In the genomic region with DNA sequence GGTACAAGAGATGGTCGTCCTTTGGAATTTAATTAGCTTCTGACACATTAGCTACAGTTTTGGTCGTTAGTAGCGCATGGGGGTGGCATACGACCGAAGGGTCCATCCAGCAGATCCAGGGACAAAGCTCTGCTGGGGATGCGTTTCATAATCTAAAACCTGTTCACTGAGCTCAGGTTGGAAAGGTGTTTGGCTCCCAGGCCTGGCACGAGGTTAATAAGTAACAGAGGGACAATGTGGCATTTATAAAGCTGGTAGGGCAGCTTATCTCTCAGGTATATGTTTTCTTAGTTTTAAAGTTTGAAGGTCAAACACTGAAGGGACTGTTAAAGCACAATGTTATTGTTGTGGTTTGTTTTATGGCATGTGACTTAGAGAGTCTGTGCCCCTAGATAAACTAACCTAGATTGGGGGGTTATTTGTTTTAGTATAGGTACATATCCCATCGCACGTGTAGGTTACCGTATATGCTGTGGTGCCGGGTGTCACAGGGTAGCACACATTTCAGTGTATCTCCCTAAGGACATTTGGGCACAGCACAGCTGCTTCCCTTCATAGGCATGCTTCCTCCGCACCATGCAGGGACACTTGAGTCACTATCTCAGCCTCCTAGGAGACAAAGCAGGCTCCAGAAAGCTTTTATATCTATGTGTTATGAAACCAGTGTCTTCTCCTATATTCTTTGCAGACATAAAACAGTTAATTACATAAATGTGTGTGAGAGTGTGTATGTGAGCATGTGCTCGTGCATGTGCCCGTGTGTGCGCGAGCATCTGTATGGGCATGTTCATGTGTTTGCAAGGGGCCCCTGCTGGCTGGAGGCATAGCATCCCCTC, we compare ENCODE assay signal across 13 mouse cellular contexts. TPM values are rescaled to one million over a fixed set of nuclear protein-coding genes. Genes with fewer than 3 reads are reported as not detected.
DNase-seq lines count a peak whose midpoint lies in the region; ATAC-seq and TF ChIP-seq lines count a peak whose summit lies in the region.
"Had no signal": no experiment of that assay in that cellular context is flagged by ENCODE, and none has a peak within 500 bp of the region (broad histone marks: within the 10 kb centered on the region; RNA-seq: fewer than 3 reads in every experiment).

No protein-coding gene starts in this region.

- H3K4me3 ChIP-seq in layer of hippocampus, adult 2 months = peak overlapping the region; percentile 86
- H3K4me3 ChIP-seq in cortical plate, adult 2 months (ENCODE audit: insufficient read depth, low read length) = peak overlapping the region; percentile 16; the same call in 1 of the 2 replicates
- H3K4me3 ChIP-seq in kidney, embryonic 14.5 days (ENCODE audit: low read length) = no peak overlapping the region
- H3K4me3 ChIP-seq in liver, embryonic 16.5 days (ENCODE audit: low read depth, low read length) = peak overlapping the region; percentile 94
- H3K4me3 ChIP-seq in forebrain, postnatal 0 days (ENCODE audit: low read depth, low read length) = no peak overlapping the region
- no peak overlapping the region for H3K4me3 ChIP-seq in heart, adult 2 months
- H3K4me3 ChIP-seq: gastrocnemius, adult 2 months had no signal

- peak in 1 of 2 experiments; percentile 41 for DNase-seq in layer of hippocampus, adult 2 months (ENCODE audit: low spot score in 2 of 2)
- no peak for DNase-seq in layer of hippocampus, postnatal 14 days (ENCODE audit: low spot score in 2 of 2)
- no peak for DNase-seq in spleen, adult 18-20 months
- no peak for DNase-seq in forebrain, postnatal 0 days
- no peak for DNase-seq in heart, adult 2 months
- DNase-seq: cerebellum, postnatal 36 days; gastrocnemius, adult 2 months; thymus, adult 2 months had no signal

- H3K4me1 ChIP-seq in cortical plate, adult 2 months (ENCODE audit: control insufficient read depth, insufficient read depth, low read length) = peaks cover 6% of the 10 kb centered on the region
- H3K4me1 ChIP-seq in kidney, embryonic 14.5 days (ENCODE audit: control insufficient read depth, insufficient read depth, low read length) = peaks cover 6% of the 10 kb centered on the region; the same call in 1 of the 2 replicates
- H3K4me1 ChIP-seq in liver, embryonic 16.5 days (ENCODE audit: control insufficient read depth, low read depth, low read length) = peaks cover 40% of the 10 kb centered on the region
- H3K4me1 ChIP-seq in forebrain, postnatal 0 days (ENCODE audit: insufficient read depth) = peaks cover 13% of the 10 kb centered on the region
- peaks cover 2% of the 10 kb centered on the region for H3K4me1 ChIP-seq in heart, adult 2 months (ENCODE audit: control insufficient read depth, insufficient read depth, low read length)

- intact Hi-C loops in heart, adult 2 months (cut with DNase I) = no loop called here

- no peaks in the 10 kb centered on the region for H3K36me3 ChIP-seq in kidney, embryonic 14.5 days (ENCODE audit: control insufficient read depth, insufficient read depth, low read length)
- H3K36me3 ChIP-seq in liver, embryonic 16.5 days (ENCODE audit: control insufficient read depth, insufficient read depth) = no peaks in the 10 kb centered on the region
- no peaks in the 10 kb centered on the region for H3K36me3 ChIP-seq in forebrain, postnatal 0 days (ENCODE audit: insufficient read depth)
- no peaks in the 10 kb centered on the region for H3K36me3 ChIP-seq in heart, adult 2 months (ENCODE audit: control insufficient read depth, insufficient read depth, low read length)

- H3K79me2 ChIP-seq in heart, adult 2 months (replicated peaks; ENCODE audit: control insufficient read depth, insufficient read depth, low read length) = no peaks in the 10 kb centered on the region

- H3K27me3 ChIP-seq in kidney, embryonic 14.5 days (ENCODE audit: control insufficient read depth, insufficient read depth, low read length) = no peaks in the 10 kb centered on the region
- no peaks in the 10 kb centered on the region for H3K27me3 ChIP-seq in liver, embryonic 16.5 days (ENCODE audit: control insufficient read depth, insufficient read depth, low read depth, low read length)
- H3K27me3 ChIP-seq in forebrain, postnatal 0 days (ENCODE audit: insufficient read depth, low read length) = no peaks in the 10 kb centered on the region
- no peaks in the 10 kb centered on the region for H3K27me3 ChIP-seq in heart, adult 2 months (ENCODE audit: control insufficient read depth, insufficient read depth, low read length)

- no peak overlapping the region for H3K9ac ChIP-seq in kidney, embryonic 14.5 days (ENCODE audit: low read depth, low read length)
- peak overlapping the region; percentile 97 for H3K9ac ChIP-seq in liver, embryonic 16.5 days (ENCODE audit: low read depth, low read length)
- no peak overlapping the region for H3K9ac ChIP-seq in forebrain, postnatal 0 days
- H3K9ac ChIP-seq in heart, adult 2 months (ENCODE audit: low read depth, low read length) = no peak overlapping the region

- H3K9me3 ChIP-seq in kidney, embryonic 14.5 days (ENCODE audit: control insufficient read depth, low read length) = no peaks in the 10 kb centered on the region
- no peaks in the 10 kb centered on the region for H3K9me3 ChIP-seq in liver, embryonic 16.5 days (replicated peaks; ENCODE audit: control insufficient read depth, low read length)
- no peaks in the 10 kb centered on the region for H3K9me3 ChIP-seq in forebrain, postnatal 0 days (ENCODE audit: low read length)

- no peak for TF ChIP-seq POLR2A in cortical plate, adult 2 months (IDR thresholded peaks at IDR 0.05; ENCODE audit: extremely low read depth, insufficient read depth, low read length)
- no peak for TF ChIP-seq POLR2A in heart, adult 2 months (IDR thresholded peaks at IDR 0.05; ENCODE audit: insufficient read depth, low read depth, low read length)

- H3K27ac ChIP-seq in layer of hippocampus, adult 2 months = peak overlapping the region; percentile 96
- peak overlapping the region; percentile 53 for H3K27ac ChIP-seq in cortical plate, adult 2 months (ENCODE audit: insufficient read depth, low read length)
- H3K27ac ChIP-seq in kidney, embryonic 14.5 days (ENCODE audit: low read depth, low read length) = peak overlapping the region; percentile 44; the same call in 1 of the 2 replicates
- H3K27ac ChIP-seq in liver, embryonic 16.5 days (ENCODE audit: low read length) = peak overlapping the region; percentile 99
- H3K27ac ChIP-seq in forebrain, postnatal 0 days (ENCODE audit: low read depth, low read length) = no peak overlapping the region
- no peak overlapping the region for H3K27ac ChIP-seq in heart, adult 2 months
- H3K27ac ChIP-seq: gastrocnemius, adult 2 months had no signal

- no peak overlapping the region; the same call in 1 of the 2 replicates for H3K4me2 ChIP-seq in kidney, embryonic 14.5 days (replicated peaks; ENCODE audit: low read depth, low read length)
- H3K4me2 ChIP-seq in liver, embryonic 16.5 days (ENCODE audit: low read depth, low read length) = peak overlapping the region; percentile 78
- H3K4me2 ChIP-seq in forebrain, postnatal 0 days (ENCODE audit: low read depth) = no peak overlapping the region

- no peak for ATAC-seq in kidney, embryonic 14.5 days (ENCODE audit: low FRiP score, low TSS enrichment)
- no peak for ATAC-seq in liver, embryonic 16.5 days (ENCODE audit: low read depth)
- ATAC-seq in forebrain, postnatal 0 days = no peak

- no peak for TF ChIP-seq EP300 in heart, adult 2 months (IDR thresholded peaks at IDR 0.05; ENCODE audit: insufficient read depth, low read depth, low read length)

- no peak; the same call in 1 of the 2 replicates for TF ChIP-seq CTCF in layer of hippocampus, adult 2 months (conservative IDR thresholded peaks at IDR 0.05)
- TF ChIP-seq CTCF in cortical plate, adult 2 months (IDR thresholded peaks at IDR 0.05; ENCODE audit: extremely low read depth, insufficient read depth, low read length) = no peak
- no peak for TF ChIP-seq CTCF in forebrain, postnatal 0 days (IDR thresholded peaks at IDR 0.05; ENCODE audit: low read depth)
- TF ChIP-seq CTCF in heart, adult 2 months (IDR thresholded peaks at IDR 0.05) = no peak

- 71% methylated on average over 16 of the region's 16 CpGs for WGBS in kidney, embryonic 14.5 days
- 70% methylated on average over 16 of the region's 16 CpGs for WGBS in liver, embryonic 16.5 days (ENCODE audit: insufficient replicate concordance)
- WGBS in forebrain, postnatal 0 days = 77% methylated on average over 16 of the region's 16 CpGs
- 91% methylated on average over 16 of the region's 16 CpGs for WGBS in heart, adult 2 months

RNA-seq across cellular contexts. Expression of a gene that starts 2.5 kb away (rescaled TPM):
- total RNA-seq in layer of hippocampus, adult 2 months (2021) = 10 to 100 TPM; 74.1 to 79.1 TPM
- total RNA-seq in layer of hippocampus, postnatal 14 days (2021) = 10 to 100 TPM; 54.1 to 62.0 TPM
- polyA plus RNA-seq in cortical plate, adult 2 months (2012; rRNA removed) = 40.2 and 48.6 TPM in 2 replicates
- polyA plus RNA-seq in kidney, embryonic 14.5 days (2014; fragmentation: Nextera tagmentation; extraction: Ambion mirVana) = 9.2 and 36.9 TPM in 2 replicates
- polyA plus RNA-seq in liver, embryonic 16.5 days (2015; fragmentation: Nextera tagmentation; extraction: Ambion mirVana) = 133 and 134 TPM in 2 replicates
- total RNA-seq in forebrain, postnatal 0 days (2014; rRNA removed) = 10.2 and 11.1 TPM in 2 replicates
- polyA plus RNA-seq in forebrain, postnatal 0 days (2015; fragmentation: Nextera tagmentation; extraction: Ambion mirVana) = 6.7 and 8.5 TPM in 2 replicates
- total RNA-seq in heart, adult 2 months (2021) = 10 to 100 TPM; 46.6 to 57.8 TPM
- 11.3 and 14.1 TPM in 2 replicates for polyA plus RNA-seq in heart, adult 2 months (2012; rRNA removed)

RNA-seq across cellular contexts. Expression of a gene that starts 2.6 kb away (rescaled TPM):
- total RNA-seq in layer of hippocampus, adult 2 months (2021) = 100 to 1,000 TPM; 161 to 166 TPM
- 100 to 1,000 TPM; 122 to 133 TPM for total RNA-seq in layer of hippocampus, postnatal 14 days (2021)
- polyA plus RNA-seq in cortical plate, adult 2 months (2012; rRNA removed) = 158 and 167 TPM in 2 replicates
- polyA plus RNA-seq in kidney, embryonic 14.5 days (2014; fragmentation: Nextera tagmentation; extraction: Ambion mirVana) = 29.8 and 34.2 TPM in 2 replicates
- polyA plus RNA-seq in liver, embryonic 16.5 days (2015; fragmentation: Nextera tagmentation; extraction: Ambion mirVana) = 31.7 and 33.8 TPM in 2 replicates
- total RNA-seq in forebrain, postnatal 0 days (2014; rRNA removed) = 59.8 and 81.3 TPM in 2 replicates
- 88.3 and 118 TPM in 2 replicates for polyA plus RNA-seq in forebrain, postnatal 0 days (2015; fragmentation: Nextera tagmentation; extraction: Ambion mirVana)
- total RNA-seq in heart, adult 2 months (2021) = 1 to 10 TPM; 6.4 to 9.5 TPM
- polyA plus RNA-seq in heart, adult 2 months (2012; rRNA removed) = 5.8 TPM in 2 replicates

RNA-seq across cellular contexts. Expression of a gene that starts 53.8 kb away (rescaled TPM):
- under 1 TPM in 1 of 2 experiments, not detected in 1; 0.47 TPM for total RNA-seq in layer of hippocampus, adult 2 months (2021)
- total RNA-seq in layer of hippocampus, postnatal 14 days (2021) = under 1 TPM in 1 of 2 experiments, not detected in 1; 0.48 TPM
- polyA plus RNA-seq in cortical plate, adult 2 months (2012; rRNA removed) = 0.15 and 0.55 TPM in 2 replicates
- polyA plus RNA-seq in kidney, embryonic 14.5 days (2014; fragmentation: Nextera tagmentation; extraction: Ambion mirVana) = 0.64 and 1.1 TPM in 2 replicates
- polyA plus RNA-seq in liver, embryonic 16.5 days (2015; fragmentation: Nextera tagmentation; extraction: Ambion mirVana) = 0.13 TPM in 1 of 2 replicates, not detected in the other
- 0.19 and 0.31 TPM in 2 replicates for total RNA-seq in forebrain, postnatal 0 days (2014; rRNA removed)
- 0.34 and 0.46 TPM in 2 replicates for polyA plus RNA-seq in forebrain, postnatal 0 days (2015; fragmentation: Nextera tagmentation; extraction: Ambion mirVana)
- total RNA-seq in heart, adult 2 months (2021) = under 1 TPM; 0.34 to 0.68 TPM
- 2.7 and 3.0 TPM in 2 replicates for polyA plus RNA-seq in heart, adult 2 months (2012; rRNA removed)
- total RNA-seq: gastrocnemius, adult 2 months; megakaryocyte progenitor cell, adult 5-6 weeks; neutrophil, adult 5-6 weeks had no signal

Comparison
In these comparisons a context has a peak if more than half of its experiments do, and no peak if none do; other contexts are left out.
1. H3K27ac ChIP-seq: peak in layer of hippocampus, adult 2 months (single experiment), cortical plate, adult 2 months (single experiment), kidney, embryonic 14.5 days (single experiment) and liver, embryonic 16.5 days (single experiment); none in forebrain, postnatal 0 days (single experiment) and heart, adult 2 months (single experiment).
2. H3K4me3 ChIP-seq: peak in layer of hippocampus, adult 2 months (single experiment), cortical plate, adult 2 months (single experiment) and liver, embryonic 16.5 days (single experiment); none in kidney, embryonic 14.5 days (single experiment), forebrain, postnatal 0 days (single experiment) and heart, adult 2 months (single experiment).